Mouse (Mus musculus): Measurements from ENCODE around the gene Slc12a9.

DNA sequence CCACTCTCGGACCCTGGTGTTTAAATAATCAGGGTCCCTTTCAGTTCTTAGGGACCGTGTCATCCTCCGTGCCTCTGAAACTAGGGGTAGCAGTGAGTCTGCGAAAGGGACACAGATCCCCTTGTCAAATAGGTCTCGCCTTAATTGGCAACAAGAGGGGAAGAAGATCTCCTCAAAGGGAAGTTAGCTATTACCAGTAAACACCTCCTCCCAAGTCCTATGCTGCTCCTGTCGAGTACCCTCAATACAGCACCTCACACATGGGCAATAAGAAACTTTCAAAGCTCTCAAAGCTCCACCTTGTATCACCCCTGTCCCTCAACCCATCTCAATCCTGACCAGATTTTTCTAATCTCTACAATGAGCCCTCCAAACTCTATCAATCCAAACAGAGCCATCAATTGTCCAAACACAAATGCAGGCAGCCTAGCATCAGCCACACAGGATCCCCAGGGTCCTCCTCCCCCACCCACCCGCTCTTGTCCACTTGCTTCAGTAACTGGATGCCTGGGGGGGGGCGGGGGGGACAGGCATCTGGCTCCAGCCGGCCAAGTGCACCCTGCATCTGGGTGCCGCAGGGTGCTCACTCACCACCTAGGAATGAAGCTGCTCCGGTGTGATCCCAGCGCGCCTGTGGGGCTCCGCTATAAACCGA, 413 bp downstream of the Slc12a9 start:
- TF ChIP-seq TCF12 (IDR thresholded peaks at IDR 0.05; ENCODE audit: insufficient read depth, poor library complexity, severe bottlenecking) = no peak
- no peak for TF ChIP-seq POLR2A (IDR thresholded peaks at IDR 0.05; ENCODE audit: insufficient read length, low read depth)
- no peak for TF ChIP-seq TCF3 (IDR thresholded peaks at IDR 0.05; ENCODE audit: insufficient read length, low read depth)
- TF ChIP-seq MYOD1 (IDR thresholded peaks at IDR 0.05; ENCODE audit: control insufficient read depth in 1 of 3, insufficient read length in 2 of 3, low read depth in 2 of 3) = no peak
- no peak for TF ChIP-seq E2F4 (IDR thresholded peaks at IDR 0.05; ENCODE audit: insufficient read depth)
- TF ChIP-seq REST (IDR thresholded peaks at IDR 0.05; ENCODE audit: insufficient read depth, insufficient read length) = no peak
- no peak for TF ChIP-seq MAX (IDR thresholded peaks at IDR 0.05; ENCODE audit: low read depth)
- TF ChIP-seq USF1 (IDR thresholded peaks at IDR 0.05; ENCODE audit: low read depth) = no peak
- TF ChIP-seq CEBPB (IDR thresholded peaks at IDR 0.05; ENCODE audit: insufficient read depth, poor library complexity, severe bottlenecking) = no peak
- no peak for TF ChIP-seq MYOG (IDR thresholded peaks at IDR 0.05; ENCODE audit: control insufficient read depth in 1 of 3, insufficient read depth in 1 of 3, insufficient read length in 2 of 3, low read depth in 2 of 3)
- TF ChIP-seq POLR2AphosphoS2 (IDR thresholded peaks at IDR 0.05; ENCODE audit: insufficient read length, low read depth) = no peak
